Mouse (Mus musculus): ENCODE measurements around the gene Zfp185.
"Not testable (repeated sequence)": the region's sequence is repeated elsewhere in the genome, so short reads cannot be mapped to it uniquely, and the experiment has no call there.

Gene Zfp185

GRCm38 (mm10) chrX:73062323-73062722 lies 75.2 kb downstream of the Zfp185 start:
- no peak for DNase-seq (ENCODE audit: extremely low spot score)

- peak; percentile 24 for DNase-seq (ENCODE audit: extremely low spot score)
Observed at GRCm38 (mm10) chrX:73063512-73064414, 76.6 kb downstream of the Zfp185 start.

- DNase-seq (ENCODE audit: extremely low spot score): no peak
Observed at GRCm38 (mm10) chrX:73064415-73064793, 77.3 kb downstream of the Zfp185 start, which contains the start of gene Pnma3. Pnma3 (plus strand) TSS chrX:73064787.

GRCm38 (mm10) chrX:73066765-73067312 lies 79.7 kb downstream of the Zfp185 start:
- DNase-seq (ENCODE audit: extremely low spot score): not testable (repeated sequence)
